Mouse (Mus musculus) hindbrain, embryonic 15.5 days (tissue): Measurements from ENCODE around the gene Rapgef3. TPM values are rescaled to one million over a fixed set of nuclear protein-coding genes. Genes with fewer than 3 reads are reported as not detected.

Experiments used
- ATAC-seq: fragments of 200-750 bp; cut with Nextera tagmentation; 2 replicates; pipeline ENCODE4 v1.8.0; 2017; ENCODE audit warnings: low read depth, moderate number of reproducible peaks, moderate TSS enrichment; ENCODE audit not compliant: low FRiP score
- H3K27ac ChIP-seq: fragments of 300-500 bp; sonication (generic); replicated peaks from 2 replicates; pipeline ENCODE4 v1.5.1; 2015; ENCODE audit warnings: mild to moderate bottlenecking, inconsistent platforms
- H3K27me3 ChIP-seq: fragments of 300-500 bp; sonication (generic); 2 replicates; pipeline ENCODE4 v1.6.1; 2015; ENCODE audit warnings: control low read depth, inconsistent platforms
- H3K36me3 ChIP-seq: fragments of 300-500 bp; sonication (generic); 2 replicates; pipeline ENCODE4 v1.6.1; 2015; ENCODE audit warnings: control low read depth, inconsistent platforms
- H3K4me1 ChIP-seq: fragments of 300-500 bp; sonication (generic); replicated peaks from 2 replicates; pipeline ENCODE4 v1.6.1; 2015; ENCODE audit warnings: control low read depth, inconsistent platforms
- H3K4me2 ChIP-seq: fragments of 300-500 bp; sonication (generic); 2 replicates; pipeline ENCODE4 v1.6.1; 2015; ENCODE audit warnings: moderate library complexity, mild to moderate bottlenecking, inconsistent platforms
- H3K4me3 ChIP-seq: fragments of 300-500 bp; sonication (generic); 2 replicates; pipeline ENCODE4 v1.5.1; 2015; ENCODE audit warnings: mild to moderate bottlenecking, inconsistent platforms
- H3K9ac ChIP-seq: fragments of 300-500 bp; sonication (generic); 2 replicates; pipeline ENCODE4 v1.6.1; 2015; ENCODE audit warnings: inconsistent platforms
- H3K9me3 ChIP-seq: fragments of 300-500 bp; sonication (generic); 2 replicates; pipeline ENCODE4 v1.6.1; 2016; ENCODE audit warnings: control low read depth, inconsistent platforms
- WGBS: fragments of 180-500 bp; shearing (Covaris S2); methylation state at CpG from one replicate; pipeline ENCODE4 v1.1.7; 2015; 5-methylcytosine and 5-hydroxymethylcytosine counted together
- polyA plus RNA-seq: library from polyadenylated mRNA; unstranded; fragments of >200 nt; fragmentation: Nextera tagmentation; extraction: Ambion mirVana; gene quantifications from 2 replicates; pipeline ENCODE4 v1.2.1, GENCODE M21; 2015

The Rapgef3 gene
- polyA plus RNA-seq, 1 experiment from 2014 or later: 15.5 TPM

- peaks cover 19% of the 10 kb centered on the region for H3K36me3 ChIP-seq
- no peak overlapping the region for H3K9ac ChIP-seq
- no peaks in the 10 kb centered on the region for H3K27me3 ChIP-seq
- H3K4me3 ChIP-seq: no peak overlapping the region
- no peak for ATAC-seq
- H3K27ac ChIP-seq: no peak overlapping the region
- WGBS: 84% methylated on average over 14 of the region's 14 CpGs
- H3K4me1 ChIP-seq: peaks cover 26% of the 10 kb centered on the region
- H3K9me3 ChIP-seq: no peaks in the 10 kb centered on the region
- no peak overlapping the region for H3K4me2 ChIP-seq
Observed at GRCm38 (mm10) chr15:97808532-97808931, 40.8 kb upstream of the Rapgef3 start.

- no peak for ATAC-seq
Observed at GRCm38 (mm10) chr15:97807867-97808266, 40.1 kb upstream of the Rapgef3 start.

GRCm38 (mm10) chr15:97802575-97802974 lies 34.8 kb upstream of the Rapgef3 start:
- Histone ChIP-seq H3K9ac (peak overlapping the region; percentile 37; the same call in 1 of the 2 replicates), H3K4me1 (peaks cover 31% of the 10 kb centered on the region), H3K4me3 (peak overlapping the region; percentile 28), H3K4me2 (peak overlapping the region; percentile 49), H3K27ac (peak overlapping the region; percentile 63), H3K27me3 (no peaks in the 10 kb centered on the region), H3K36me3 (peaks cover 14% of the 10 kb centered on the region), H3K9me3 (no peaks in the 10 kb centered on the region)
- peak; percentile 78 for ATAC-seq
- 12% methylated on average over 13 of the region's 13 CpGs for WGBS

More at GRCm38 (mm10) chr15:97807867-97808266, 40.1 kb upstream of the Rapgef3 start:
- WGBS: 72% methylated on average over 12 of the region's 12 CpGs
- Histone ChIP-seq H3K36me3 (peaks cover 19% of the 10 kb centered on the region), H3K4me1 (peaks cover 22% of the 10 kb centered on the region), H3K9ac (no peak overlapping the region), H3K4me3 (no peak overlapping the region), H3K4me2 (no peak overlapping the region), H3K9me3 (no peaks in the 10 kb centered on the region), H3K27ac (no peak overlapping the region), H3K27me3 (no peaks in the 10 kb centered on the region)

- Histone ChIP-seq H3K9ac (no peak overlapping the region), H3K36me3 (peaks cover 20% of the 10 kb centered on the region), H3K4me1 (peaks cover 32% of the 10 kb centered on the region), H3K4me2 (peak overlapping the region; percentile 49; the same call in 1 of the 2 replicates), H3K4me3 (no peak overlapping the region), H3K9me3 (no peaks in the 10 kb centered on the region), H3K27me3 (no peaks in the 10 kb centered on the region), H3K27ac (no peak overlapping the region)
- ATAC-seq: no peak; the same call in 1 of the 2 replicates
- WGBS: 76% methylated on average over 7 of the region's 7 CpGs
Observed at GRCm38 (mm10) chr15:97801811-97802210, 34.0 kb upstream of the Rapgef3 start.

GRCm38 (mm10) chr15:97800853-97801252 lies 33.1 kb upstream of the Rapgef3 start:
- no peak for ATAC-seq
- Histone ChIP-seq H3K4me1 (peaks cover 32% of the 10 kb centered on the region), H3K9me3 (no peaks in the 10 kb centered on the region), H3K4me2 (no peak overlapping the region), H3K27ac (no peak overlapping the region), H3K36me3 (peaks cover 26% of the 10 kb centered on the region), H3K9ac (no peak overlapping the region), H3K27me3 (no peaks in the 10 kb centered on the region), H3K4me3 (no peak overlapping the region)
- 85% methylated on average over 13 of the region's 13 CpGs for WGBS

GRCm38 (mm10) chr15:97799446-97799845 lies 31.7 kb upstream of the Rapgef3 start:
- Histone ChIP-seq H3K27ac (no peak overlapping the region), H3K36me3 (peaks cover 30% of the 10 kb centered on the region), H3K4me1 (peaks cover 32% of the 10 kb centered on the region), H3K4me2 (no peak overlapping the region), H3K4me3 (no peak overlapping the region), H3K9me3 (no peaks in the 10 kb centered on the region), H3K9ac (no peak overlapping the region), H3K27me3 (no peaks in the 10 kb centered on the region)
- ATAC-seq: no peak
- 86% methylated on average over 11 of the region's 11 CpGs for WGBS

- Histone ChIP-seq H3K9ac (no peak overlapping the region), H3K4me1 (peaks cover 32% of the 10 kb centered on the region), H3K36me3 (peaks cover 32% of the 10 kb centered on the region), H3K4me2 (0 out of 2 replicates have a peak overlapping the region, but pooled peaks have one; percentile 6), H3K9me3 (no peaks in the 10 kb centered on the region), H3K4me3 (no peak overlapping the region), H3K27me3 (no peaks in the 10 kb centered on the region), H3K27ac (peak overlapping the region; percentile 36)
- 15% methylated on average over 17 of the region's 17 CpGs for WGBS
- peak; percentile 62 for ATAC-seq
Observed at GRCm38 (mm10) chr15:97798134-97798533, 30.4 kb upstream of the Rapgef3 start.

GRCm38 (mm10) chr15:97796674-97797310 lies 29.0 kb upstream of the Rapgef3 start:
- Histone ChIP-seq H3K9ac (no peak overlapping the region), H3K27me3 (no peaks in the 10 kb centered on the region), H3K4me2 (no peak overlapping the region), H3K4me3 (no peak overlapping the region), H3K36me3 (peaks cover 32% of the 10 kb centered on the region), H3K4me1 (peaks cover 21% of the 10 kb centered on the region), H3K9me3 (no peaks in the 10 kb centered on the region), H3K27ac (no peak overlapping the region)
- no peak for ATAC-seq
- WGBS: 93% methylated on average over 17 of the region's 17 CpGs

- Histone ChIP-seq H3K9me3 (no peaks in the 10 kb centered on the region), H3K4me2 (no peak overlapping the region), H3K27ac (no peak overlapping the region), H3K9ac (no peak overlapping the region), H3K36me3 (peaks cover 32% of the 10 kb centered on the region), H3K27me3 (no peaks in the 10 kb centered on the region), H3K4me1 (peaks cover 15% of the 10 kb centered on the region), H3K4me3 (no peak overlapping the region)
- ATAC-seq: no peak
- 96% methylated on average over 10 of the region's 10 CpGs for WGBS
Observed at GRCm38 (mm10) chr15:97795559-97796235, 27.9 kb upstream of the Rapgef3 start.

GRCm38 (mm10) chr15:97794268-97794667 lies 26.5 kb upstream of the Rapgef3 start:
- peaks cover 17% of the 10 kb centered on the region for H3K4me1 ChIP-seq
- no peak overlapping the region for H3K9ac ChIP-seq
- ATAC-seq: no peak
- H3K27me3 ChIP-seq: no peaks in the 10 kb centered on the region
- H3K36me3 ChIP-seq: peaks cover 30% of the 10 kb centered on the region
- WGBS: 76% methylated on average over 5 of the region's 5 CpGs
- no peaks in the 10 kb centered on the region for H3K9me3 ChIP-seq
- H3K4me2 ChIP-seq: no peak overlapping the region
- H3K4me3 ChIP-seq: no peak overlapping the region
- H3K27ac ChIP-seq: no peak overlapping the region

GRCm38 (mm10) chr15:97793386-97794153 lies 25.8 kb upstream of the Rapgef3 start:
- H3K4me3 ChIP-seq: no peak overlapping the region
- H3K4me2 ChIP-seq: no peak overlapping the region
- H3K9me3 ChIP-seq: no peaks in the 10 kb centered on the region
- H3K4me1 ChIP-seq: peaks cover 19% of the 10 kb centered on the region
- no peak overlapping the region for H3K27ac ChIP-seq
- H3K36me3 ChIP-seq: peaks cover 28% of the 10 kb centered on the region
- no peaks in the 10 kb centered on the region for H3K27me3 ChIP-seq
- no peak for ATAC-seq
- no peak overlapping the region for H3K9ac ChIP-seq
- WGBS: 92% methylated on average over 18 of the region's 18 CpGs
